Mouse (Mus musculus) frontal cortex, postnatal 25 days (tissue): ENCODE results near the gene Dgkd.

Experiments
- DNase-seq, 2 experiments: peaks; one replicate each; pipeline ENCODE4 v3.0.0; 2022; ENCODE audit warnings: low spot score in 2 of 2

Dgkd gene

GRCm38 (mm10) chr1:87936075-87936474, 83.0 kb downstream of the Dgkd start:
- DNase-seq, result no peak

GRCm38 (mm10) chr1:87936516-87936915, 83.4 kb downstream of the Dgkd start:
- no peak for DNase-seq

GRCm38 (mm10) chr1:87941765-87942164, 88.7 kb downstream of the Dgkd start:
- DNase-seq, result no peak

GRCm38 (mm10) chr1:87947681-87948091, 94.6 kb downstream of the Dgkd start:
- no peak for DNase-seq

- DNase-seq, result no peak
Observed at GRCm38 (mm10) chr1:87951641-87952040, 98.6 kb downstream of the Dgkd start.

- DNase-seq, result no peak
Observed at GRCm38 (mm10) chr1:87953073-87953472, 100.0 kb downstream of the Dgkd start.

- DNase-seq, result no peak
Observed at GRCm38 (mm10) chr1:87958931-87959330, 105.8 kb downstream of the Dgkd start.

- no peak for DNase-seq
Observed at GRCm38 (mm10) chr1:87959532-87959931, 106.4 kb downstream of the Dgkd start.

GRCm38 (mm10) chr1:87959998-87960431, 106.9 kb downstream of the Dgkd start:
- DNase-seq, result no peak

GRCm38 (mm10) chr1:87960752-87961151, 107.7 kb downstream of the Dgkd start:
- DNase-seq, result no peak

- no peak for DNase-seq
Observed at GRCm38 (mm10) chr1:87961459-87962167, 108.5 kb downstream of the Dgkd start.

GRCm38 (mm10) chr1:87970381-87970780, 117.3 kb downstream of the Dgkd start:
- no peak for DNase-seq

- DNase-seq, result no peak
Observed at GRCm38 (mm10) chr1:87982291-87982690, 129.2 kb downstream of the Dgkd start.

GRCm38 (mm10) chr1:87992716-87993115, 139.6 kb downstream of the Dgkd start:
- no peak for DNase-seq
